Mouse (Mus musculus): ENCODE data around the gene Mrpl17.

GRCm38 (mm10) chr7:105753281-105753680 is 57.6 kb downstream of the Mrpl17 start:
- TF ChIP-seq POLR2A (IDR thresholded peaks at IDR 0.05; ENCODE audit: insufficient read length, low read depth) (no peak), MYOG (IDR thresholded peaks at IDR 0.05; ENCODE audit: control insufficient read depth in 1 of 3, insufficient read depth in 1 of 3, insufficient read length in 2 of 3, low read depth in 2 of 3) (no peak), CEBPB (IDR thresholded peaks at IDR 0.05; ENCODE audit: insufficient read depth, poor library complexity, severe bottlenecking) (no peak), POLR2AphosphoS2 (IDR thresholded peaks at IDR 0.05; ENCODE audit: insufficient read length, low read depth) (no peak), E2F4 (IDR thresholded peaks at IDR 0.05; ENCODE audit: insufficient read depth) (no peak), USF1 (IDR thresholded peaks at IDR 0.05; ENCODE audit: low read depth) (no peak), TCF12 (IDR thresholded peaks at IDR 0.05; ENCODE audit: insufficient read depth, poor library complexity, severe bottlenecking) (no peak)

All from myocyte (in vitro differentiated cells).